Mouse (Mus musculus): ENCODE measurements around the gene Tead3.

- TF ChIP-seq CTCF (IDR thresholded peaks at IDR 0.05; ENCODE audit: low read depth) = peak; percentile 65
- TF ChIP-seq EP300 (optimal IDR thresholded peaks at IDR 0.05) = no peak
These were observed 4.7 kb downstream of the Tead3 start for GRCm38 (mm10) chr17:28345882-28346281.

Measured in stomach, postnatal 0 days (tissue).